ENCODE assay signal across 20 mouse cellular contexts in the genomic region with DNA sequence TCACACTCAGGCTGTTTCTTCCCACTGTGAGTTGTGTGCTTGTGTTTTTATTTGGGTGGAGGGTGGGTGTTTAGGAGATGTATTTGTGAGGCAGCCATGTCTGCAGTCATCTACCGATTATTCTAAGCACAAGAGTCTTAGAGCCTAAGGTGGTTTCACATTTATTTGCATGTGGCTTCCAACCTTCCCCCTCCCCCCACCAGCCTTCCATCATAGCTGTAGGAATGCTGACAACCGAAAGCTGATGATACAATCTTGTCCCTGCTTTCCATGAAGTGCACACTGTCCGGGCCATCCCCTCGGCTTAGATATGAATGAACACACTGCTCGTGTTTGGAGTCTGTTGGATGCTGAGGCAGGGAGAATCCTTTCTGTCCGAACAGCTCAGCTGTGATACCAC. TPM values are rescaled to one million over a fixed set of nuclear protein-coding genes. Genes with fewer than 3 reads are reported as not detected.
DNase-seq lines count a peak whose midpoint lies in the region; TF ChIP-seq lines count a peak whose summit lies in the region.
"Had no signal": no experiment of that assay in that cellular context is flagged by ENCODE, and none has a peak within 500 bp of the region (broad histone marks: within the 10 kb centered on the region; RNA-seq: fewer than 3 reads in every experiment).

No protein-coding gene starts in this region.

- H3K27me3 ChIP-seq in spleen, adult 2 months (ENCODE audit: control insufficient read depth, insufficient read depth, low read length) = no peaks in the 10 kb centered on the region
- H3K27me3 ChIP-seq: embryonic facial prominence, embryonic 15.5 days had no signal

- 68% methylated on average over 6 of the region's 6 CpGs for WGBS in spleen, adult 2 months

- peaks cover 13% of the 10 kb centered on the region for H3K4me1 ChIP-seq in spleen, adult 2 months (ENCODE audit: control insufficient read depth, insufficient read depth, insufficient read length)
- peaks cover 17 to 19% of the 10 kb centered on the region in 2 experiments for H3K4me1 ChIP-seq in ES-E14 (ENCODE audit: control insufficient read depth in 2 of 2, insufficient read depth in 2 of 2, low read length in 2 of 2, poor library complexity in 1 of 2)
- H3K4me1 ChIP-seq in bone marrow macrophage, adult 2 months (ENCODE audit: control insufficient read depth, insufficient read depth, low read length) = peaks cover 74% of the 10 kb centered on the region
- H3K4me1 ChIP-seq: embryonic facial prominence, embryonic 15.5 days had no signal

- H3K9ac ChIP-seq in ES-E14 (ENCODE audit: insufficient read depth, low read depth, low read length, poor library complexity, severe bottlenecking) = peak overlapping the region; percentile 38; the same call in 1 of the 2 replicates
- H3K9ac ChIP-seq: embryonic facial prominence, embryonic 15.5 days; hindbrain, embryonic 12.5 days had no signal

- H3K27ac ChIP-seq in spleen, adult 2 months (ENCODE audit: insufficient read depth, low read length) = peak overlapping the region; percentile 57
- H3K27ac ChIP-seq in ES-E14 (ENCODE audit: insufficient read depth, low read depth, low read length, poor library complexity, severe bottlenecking) = peak overlapping the region; percentile 74
- H3K27ac ChIP-seq in bone marrow macrophage, adult 2 months (ENCODE audit: insufficient read depth, low read depth, low read length) = peak overlapping the region; percentile 83
- H3K27ac ChIP-seq: embryonic facial prominence, embryonic 15.5 days; forebrain, embryonic 10.5 days; heart, embryonic 10.5 days; hindbrain, embryonic 12.5 days had no signal

- H3K9me3 ChIP-seq in ES-E14 (ENCODE audit: control insufficient read depth, insufficient read depth, low read depth, low read length) = no peaks in the 10 kb centered on the region
- H3K9me3 ChIP-seq: embryonic facial prominence, embryonic 15.5 days; forebrain, embryonic 10.5 days; heart, embryonic 10.5 days; hindbrain, embryonic 12.5 days had no signal

- in situ Hi-C loops in ES-E14 (cut with MboI; ENCODE audit: low sequenced_read_pairs in 2 of 2, unreplicated experiment in 2 of 2) = no loop called here

- DNase-seq in spleen, adult 2 months (ENCODE audit: low read depth in 1 of 2, low spot score in 2 of 2) = peak in 1 of 2 experiments; percentile 34
- no peak for DNase-seq in spleen, postnatal 36 days (ENCODE audit: low spot score in 2 of 2)
- no peak for DNase-seq in ES-E14 (ENCODE audit: low read depth, low spot score)
- DNase-seq in ovary, postnatal 36 days (ENCODE audit: low spot score) = no peak
- no peak for DNase-seq in right cerebral cortex, adult 2 months (ENCODE audit: low spot score in 2 of 2)
- no peak for DNase-seq in cerebellum, postnatal 36 days
- DNase-seq: adrenal gland, postnatal 10 days; cerebellum, adult 18-20 months; cerebellum, postnatal 10 days; embryo, embryonic 11 days; gastrocnemius, adult 2 months; gastrocnemius, postnatal 25 days; heart, postnatal 10 days; heart, postnatal 4 days had no signal

- TF ChIP-seq POLR2A in spleen, adult 2 months (IDR thresholded peaks at IDR 0.05; ENCODE audit: low read depth, low read length) = no peak
- no peak for TF ChIP-seq POLR2A in bone marrow macrophage, adult 2 months (IDR thresholded peaks at IDR 0.05; ENCODE audit: borderline replicate concordance, low read depth, low read length)

- H3K4me3 ChIP-seq in spleen, adult 2 months (ENCODE audit: extremely low read depth, insufficient read depth, insufficient read length) = no peak overlapping the region
- peak overlapping the region in 1 of 2 experiments; percentile 15; a peak in 1 of 4 replicates for H3K4me3 ChIP-seq in ES-E14 (ENCODE audit: insufficient read depth in 1 of 2, low read depth in 1 of 2, low read length in 2 of 2, poor library complexity in 1 of 2, severe bottlenecking in 1 of 2)
- no peak overlapping the region for H3K4me3 ChIP-seq in bone marrow macrophage, adult 2 months (ENCODE audit: insufficient read depth, low read length)
- H3K4me3 ChIP-seq: embryonic facial prominence, embryonic 15.5 days; erythroblast, embryonic 14.5 days; forebrain, embryonic 10.5 days; gastrocnemius, adult 2 months; heart, embryonic 10.5 days; hindbrain, embryonic 12.5 days had no signal

- no peaks in the 10 kb centered on the region for H3K36me3 ChIP-seq in spleen, adult 2 months (ENCODE audit: control insufficient read depth, insufficient read depth, low read length)
- no peaks in the 10 kb centered on the region for H3K36me3 ChIP-seq in ES-E14 (ENCODE audit: control insufficient read depth, insufficient read depth, low read length, poor library complexity, severe bottlenecking)
- H3K36me3 ChIP-seq: embryonic facial prominence, embryonic 15.5 days; forebrain, embryonic 10.5 days; heart, embryonic 10.5 days; hindbrain, embryonic 12.5 days had no signal

- TF ChIP-seq CTCF in spleen, adult 2 months (IDR thresholded peaks at IDR 0.05; ENCODE audit: extremely low read depth, insufficient read depth, insufficient read length, insufficient replicate concordance) = no peak
- no peak for TF ChIP-seq CTCF in bone marrow macrophage, adult 2 months (IDR thresholded peaks at IDR 0.05; ENCODE audit: low read depth, low read length)

TF ChIP-seq in ES-E14, 5 proteins besides CTCF, POLR2A, EP300 and RAD21:
- TF ChIP-seq ZNF384 (IDR thresholded peaks at IDR 0.05; ENCODE audit: low read depth, low read length) (no peak), ZC3H11A (IDR thresholded peaks at IDR 0.05; ENCODE audit: borderline replicate concordance, low read depth, low read length) (no peak), HCFC1 (IDR thresholded peaks at IDR 0.05; ENCODE audit: borderline replicate concordance, insufficient read depth, low read length) (no peak), MAFK (IDR thresholded peaks at IDR 0.05; ENCODE audit: insufficient read depth, low read depth, low read length) (no peak), CHD2 (IDR thresholded peaks at IDR 0.05; ENCODE audit: low read depth, low read length) (no peak)

RNA-seq across cellular contexts. Expression of gene Aff1, which starts 28.8 kb away (rescaled TPM):
- 15.2 and 16.2 TPM in 2 replicates for polyA plus RNA-seq in spleen, adult 2 months (2012; rRNA removed)
- total RNA-seq in ES-E14 (2012; rRNA removed) = 21.2 and 26.0 TPM in 2 replicates
- 44.1 and 45.3 TPM in 2 replicates for polyA plus RNA-seq in bone marrow macrophage, adult 2 months (2012; ENCODE audit: insufficient read depth, insufficient read length, missing spikeins)
